Mouse (Mus musculus) midbrain, embryonic 11.5 days (tissue): Measurements from ENCODE around the gene Lzic. TPM values are rescaled to one million over a fixed set of nuclear protein-coding genes. Genes with fewer than 3 reads are reported as not detected.

Experiments used
- ATAC-seq: fragments of 200-750 bp; cut with Nextera tagmentation; 2 replicates; pipeline ENCODE4 v1.8.0; 2017; ENCODE audit warnings: moderate TSS enrichment, moderate library complexity; ENCODE audit not compliant: low FRiP score
- DNase-seq: peaks from one replicate; pipeline ENCODE4 v3.0.0; 2015; ENCODE audit warnings: low spot score; ENCODE audit errors: missing footprints
- H3K27ac ChIP-seq: fragments of 300-500 bp; sonication (generic); 2 replicates; pipeline ENCODE4 v1.5.1; 2014; ENCODE audit warnings: low read depth, low read length
- H3K27me3 ChIP-seq: fragments of 300-500 bp; sonication (generic); 2 replicates; pipeline ENCODE4 v1.6.1; 2014; ENCODE audit warnings: mild to moderate bottlenecking, low read length, moderate library complexity, mixed read lengths; ENCODE audit not compliant: control insufficient read depth, insufficient read depth
- H3K36me3 ChIP-seq: fragments of 300-500 bp; sonication (generic); 2 replicates; pipeline ENCODE4 v1.6.1; 2014; ENCODE audit warnings: mild to moderate bottlenecking, low read length, moderate library complexity, mixed read lengths; ENCODE audit not compliant: control insufficient read depth, insufficient read depth
- H3K4me1 ChIP-seq: fragments of 300-500 bp; sonication (generic); 2 replicates; pipeline ENCODE4 v1.6.1; 2014; ENCODE audit warnings: low read length; ENCODE audit not compliant: control insufficient read depth, insufficient read depth
- H3K4me2 ChIP-seq: fragments of 300-500 bp; sonication (generic); 2 replicates; pipeline ENCODE4 v1.6.1; 2014; ENCODE audit warnings: mild to moderate bottlenecking, moderate library complexity
- H3K4me3 ChIP-seq: fragments of 300-500 bp; sonication (generic); 2 replicates; pipeline ENCODE4 v1.5.1; 2014; ENCODE audit warnings: low read depth, low read length
- H3K9ac ChIP-seq: fragments of 300-500 bp; sonication (generic); 2 replicates; pipeline ENCODE4 v1.6.1; 2014; ENCODE audit warnings: low read length
- H3K9me3 ChIP-seq: fragments of 300-500 bp; sonication (generic); 2 replicates; pipeline ENCODE4 v1.6.1; 2016; ENCODE audit warnings: low read length; ENCODE audit not compliant: control insufficient read depth
- WGBS: fragments of 180-500 bp; shearing (Covaris S2); extraction: QIAGEN DNeasy Blood & Tissue Kit; methylation state at CpG from one replicate; pipeline ENCODE4 v1.1.7; 2014; 5-methylcytosine and 5-hydroxymethylcytosine counted together
- polyA plus RNA-seq: library from polyadenylated mRNA; unstranded; fragments of >200 nt; fragmentation: Nextera tagmentation; extraction: Ambion mirVana; gene quantifications from 2 replicates; pipeline ENCODE4 v1.2.1, GENCODE M21; 2014

The Lzic gene
- polyA plus RNA-seq, 1 experiment from 2014 or later: 50.1 TPM

- Histone ChIP-seq H3K36me3 (no peaks in the 10 kb centered on the region), H3K27ac (no peak overlapping the region), H3K9me3 (no peaks in the 10 kb centered on the region), H3K4me1 (no peaks in the 10 kb centered on the region), H3K4me2 (no peak overlapping the region), H3K4me3 (no peak overlapping the region), H3K9ac (no peak overlapping the region), H3K27me3 (no peaks in the 10 kb centered on the region)
- WGBS: 81% methylated on average over 6 of the region's 6 CpGs
- no peak for DNase-seq
- ATAC-seq: no peak
These were observed 21.5 kb upstream of the Lzic start for GRCm38 (mm10) chr4:149463435-149463950.

- no peak overlapping the region for H3K9ac ChIP-seq
- DNase-seq: no peak
- H3K4me2 ChIP-seq: no peak overlapping the region
- no peak overlapping the region for H3K4me3 ChIP-seq
- H3K27ac ChIP-seq: no peak overlapping the region
- no peaks in the 10 kb centered on the region for H3K27me3 ChIP-seq
- H3K36me3 ChIP-seq: peaks cover 10% of the 10 kb centered on the region
- ATAC-seq: no peak
- 94% methylated on average over 3 of the region's 3 CpGs for WGBS
- no peaks in the 10 kb centered on the region for H3K9me3 ChIP-seq
- no peaks in the 10 kb centered on the region for H3K4me1 ChIP-seq
These were observed 15.5 kb upstream of the Lzic start for GRCm38 (mm10) chr4:149469557-149469956.

- H3K4me1 ChIP-seq: no peaks in the 10 kb centered on the region
- no peak overlapping the region for H3K27ac ChIP-seq
- no peak overlapping the region for H3K4me3 ChIP-seq
- H3K27me3 ChIP-seq: no peaks in the 10 kb centered on the region
- no peaks in the 10 kb centered on the region for H3K9me3 ChIP-seq
- peaks cover 6% of the 10 kb centered on the region for H3K36me3 ChIP-seq
- ATAC-seq (no peak), DNase-seq (no peak)
- no peak overlapping the region for H3K9ac ChIP-seq
- no peak overlapping the region for H3K4me2 ChIP-seq
- 91% methylated on average over 7 of the region's 7 CpGs for WGBS
These were observed 9.9 kb upstream of the Lzic start for GRCm38 (mm10) chr4:149475096-149475495.

- H3K4me3 ChIP-seq: no peak within 1 kb of the TSS
- no peak within 1 kb of the TSS for H3K27ac ChIP-seq
- H3K27me3 ChIP-seq: no peaks in the 10 kb centered on the region
- peaks cover 6% of the 10 kb centered on the region for H3K36me3 ChIP-seq
- ATAC-seq (no peak), DNase-seq (no peak)
- WGBS: 84% methylated on average over 11 of the region's 11 CpGs
- H3K9me3 ChIP-seq: no peaks in the 10 kb centered on the region
- H3K9ac ChIP-seq: no peak within 1 kb of the TSS
- H3K4me1 ChIP-seq: no peaks in the 10 kb centered on the region
- no peak within 1 kb of the TSS for H3K4me2 ChIP-seq
These were observed 8.0 kb upstream of the Lzic start, which contains the start of gene Tmem274 for GRCm38 (mm10) chr4:149477078-149477477. TSS of gene Tmem274 (plus strand) at chr4:149477378.

GRCm38 (mm10) chr4:149484566-149484965 is 463 bp upstream of the Lzic start:
- Histone ChIP-seq H3K36me3 (peaks cover 6% of the 10 kb centered on the region), H3K9me3 (no peaks in the 10 kb centered on the region), H3K4me3 (peak overlapping the region; percentile 89), H3K27ac (no peak overlapping the region), H3K4me1 (peaks cover 12% of the 10 kb centered on the region), H3K9ac (peak overlapping the region; percentile 81), H3K4me2 (peak overlapping the region; percentile 88), H3K27me3 (no peaks in the 10 kb centered on the region)
- ATAC-seq (no peak), DNase-seq (no peak)
- 51% methylated on average over 3 of the region's 3 CpGs for WGBS

GRCm38 (mm10) chr4:149485825-149486206 is 787 bp downstream of the Lzic start:
- Histone ChIP-seq H3K4me3 (peak overlapping the region; percentile 89), H3K4me2 (peak overlapping the region; percentile 88), H3K27me3 (no peaks in the 10 kb centered on the region), H3K9ac (peak overlapping the region; percentile 81), H3K36me3 (peaks cover 6% of the 10 kb centered on the region), H3K27ac (no peak overlapping the region), H3K9me3 (no peaks in the 10 kb centered on the region), H3K4me1 (peaks cover 12% of the 10 kb centered on the region)
- DNase-seq (peak; percentile 89), ATAC-seq (no peak)
- WGBS: 2% methylated on average over 10 of the region's 10 CpGs

GRCm38 (mm10) chr4:149487729-149488128 is 2.7 kb downstream of the Lzic start:
- H3K4me2 ChIP-seq: no peak overlapping the region
- 95% methylated on average over 12 of the region's 12 CpGs for WGBS

GRCm38 (mm10) chr4:149489415-149490240 is 4.6 kb downstream of the Lzic start:
- no peak overlapping the region for H3K9ac ChIP-seq
- no peak overlapping the region for H3K4me3 ChIP-seq
- H3K4me1 ChIP-seq: peaks cover 10% of the 10 kb centered on the region
- peaks cover 21% of the 10 kb centered on the region for H3K36me3 ChIP-seq
- 94% methylated on average over 14 of the region's 14 CpGs for WGBS
- H3K9me3 ChIP-seq: no peaks in the 10 kb centered on the region
- no peak overlapping the region for H3K4me2 ChIP-seq
- DNase-seq: no peak
- no peak for ATAC-seq
- H3K27ac ChIP-seq: no peak overlapping the region
- H3K27me3 ChIP-seq: no peaks in the 10 kb centered on the region

More at GRCm38 (mm10) chr4:149487729-149488128, 2.7 kb downstream of the Lzic start:
- no peak for ATAC-seq
- Histone ChIP-seq H3K9ac (no peak overlapping the region), H3K9me3 (no peaks in the 10 kb centered on the region), H3K27me3 (no peaks in the 10 kb centered on the region), H3K27ac (no peak overlapping the region), H3K4me3 (no peak overlapping the region), H3K36me3 (peaks cover 12% of the 10 kb centered on the region), H3K4me1 (peaks cover 12% of the 10 kb centered on the region)
- no peak for DNase-seq

GRCm38 (mm10) chr4:149491151-149491550 is 6.1 kb downstream of the Lzic start:
- DNase-seq (no peak), ATAC-seq (no peak)
- peaks cover 11% of the 10 kb centered on the region for H3K4me1 ChIP-seq
- H3K9ac ChIP-seq: no peak overlapping the region
- no peak overlapping the region for H3K27ac ChIP-seq
- H3K27me3 ChIP-seq: no peaks in the 10 kb centered on the region
- H3K4me3 ChIP-seq: no peak overlapping the region
- H3K36me3 ChIP-seq: peaks cover 24% of the 10 kb centered on the region
- WGBS: 97% methylated on average over 3 of the region's 3 CpGs
- H3K4me2 ChIP-seq: no peak overlapping the region
- H3K9me3 ChIP-seq: no peaks in the 10 kb centered on the region
